8 mouse cellular contexts compared by ENCODE assay signal in genomic region chr11:19014441-19015161, GRCm38 (mm10). TPM values are rescaled to one million over a fixed set of nuclear protein-coding genes. Genes with fewer than 3 reads are reported as not detected.
DNase-seq lines count a peak whose midpoint lies in the region; ATAC-seq and TF ChIP-seq lines count a peak whose summit lies in the region.

No protein-coding gene starts in this region.

- H3K4me2 ChIP-seq in kidney, embryonic 14.5 days (replicated peaks; ENCODE audit: low read depth, low read length) = peak overlapping the region; percentile 73
- H3K4me2 ChIP-seq in midbrain, embryonic 15.5 days = peak overlapping the region; percentile 95

- peak overlapping the region; percentile 99 for H3K27ac ChIP-seq in kidney, embryonic 14.5 days (ENCODE audit: low read depth, low read length)
- no peak overlapping the region for H3K27ac ChIP-seq in bone marrow, adult 2 months (ENCODE audit: control insufficient read depth, insufficient read depth, low read depth, low read length, poor library complexity)
- peak overlapping the region; percentile 46; the same call in 1 of the 2 replicates for H3K27ac ChIP-seq in midbrain, embryonic 15.5 days

- ATAC-seq in kidney, embryonic 14.5 days (ENCODE audit: low FRiP score, low TSS enrichment) = no peak
- ATAC-seq in midbrain, embryonic 15.5 days (replicated peaks) = no peak
- no peak for ATAC-seq in megakaryocyte progenitor cell, adult 5-6 weeks (replicated peaks; ENCODE audit: poor library complexity)

- TF ChIP-seq POLR2A in bone marrow, adult 2 months (IDR thresholded peaks at IDR 0.05; ENCODE audit: borderline replicate concordance, control insufficient read depth, low read depth, low read length) = no peak

- no peak for DNase-seq in kidney, adult 8-10 months
- peak; percentile 18 for DNase-seq in gastrocnemius, postnatal 14 days
- peak; percentile 35 for DNase-seq in kidney, postnatal 10 days
- DNase-seq in left cerebral cortex, adult 9 months (ENCODE audit: low spot score in 2 of 2) = no peak

- no peak for TF ChIP-seq CTCF in bone marrow, adult 2 months (IDR thresholded peaks at IDR 0.05; ENCODE audit: control insufficient read depth, insufficient read depth, low read length)

- no peaks in the 10 kb centered on the region for H3K27me3 ChIP-seq in kidney, embryonic 14.5 days (ENCODE audit: control insufficient read depth, insufficient read depth, low read length)
- peaks cover 18% of the 10 kb centered on the region; the same call in 1 of the 2 replicates for H3K27me3 ChIP-seq in midbrain, embryonic 15.5 days (replicated peaks)

- peaks cover 8% of the 10 kb centered on the region; the same call in 1 of the 2 replicates for H3K4me1 ChIP-seq in kidney, embryonic 14.5 days (ENCODE audit: control insufficient read depth, insufficient read depth, low read length)
- no peaks in the 10 kb centered on the region for H3K4me1 ChIP-seq in bone marrow, adult 2 months (ENCODE audit: control insufficient read depth, insufficient read depth, low read length)
- H3K4me1 ChIP-seq in midbrain, embryonic 15.5 days = peaks cover 32% of the 10 kb centered on the region

- intact Hi-C loops in gastrocnemius, postnatal 14 days (cut with DNase I; ENCODE audit: low total_unique reads) = no loop called here

- H3K9me3 ChIP-seq in kidney, embryonic 14.5 days (ENCODE audit: control insufficient read depth, low read length) = no peaks in the 10 kb centered on the region
- no peaks in the 10 kb centered on the region for H3K9me3 ChIP-seq in midbrain, embryonic 15.5 days

- H3K36me3 ChIP-seq in kidney, embryonic 14.5 days (ENCODE audit: control insufficient read depth, insufficient read depth, low read length) = peaks cover 15% of the 10 kb centered on the region; the same call in 1 of the 2 replicates
- no peaks in the 10 kb centered on the region for H3K36me3 ChIP-seq in midbrain, embryonic 15.5 days (replicated peaks)

- H3K4me3 ChIP-seq in kidney, embryonic 14.5 days (ENCODE audit: low read length) = peak overlapping the region; percentile 73
- H3K4me3 ChIP-seq in bone marrow, adult 2 months (replicated peaks; ENCODE audit: control insufficient read depth, low read depth, low read length) = peak overlapping the region; percentile 41
- peak overlapping the region; percentile 72 for H3K4me3 ChIP-seq in midbrain, embryonic 15.5 days

- under 1% methylated on average over 34 of the region's 35 CpGs for WGBS in kidney, embryonic 14.5 days
- 2% methylated on average over 35 of the region's 35 CpGs for WGBS in bone marrow, adult 2 months
- whole genome bisulfite sequencing in midbrain, embryonic 15.5 days = 3% methylated on average over 35 of the region's 35 CpGs

- H3K9ac ChIP-seq in kidney, embryonic 14.5 days (ENCODE audit: low read depth, low read length) = peak overlapping the region; percentile 93
- H3K9ac ChIP-seq in midbrain, embryonic 15.5 days = peak overlapping the region; percentile 56

RNA-seq across cellular contexts. Expression of gene Meis1, which starts 4.2 kb away (rescaled TPM):
- 54.6 and 109 TPM in 2 replicates for polyA plus RNA-seq in kidney, embryonic 14.5 days (2014; fragmentation: Nextera tagmentation; extraction: Ambion mirVana)
- 5.5 and 7.8 TPM in 2 replicates for polyA plus RNA-seq in bone marrow, adult 2 months (2011; ENCODE audit: insufficient read depth, insufficient read length, low replicate concordance, missing spikeins)
- 1 to 10 TPM; 4.1 to 4.5 TPM for total RNA-seq in gastrocnemius, postnatal 14 days (2021)
- 38.5 and 43.1 TPM in 2 replicates for polyA plus RNA-seq in midbrain, embryonic 15.5 days (2015; fragmentation: Nextera tagmentation; extraction: Ambion mirVana)
- total RNA-seq in megakaryocyte progenitor cell, adult 5-6 weeks (2015) = 12.7 and 24.6 TPM in 2 replicates
- total RNA-seq in megakaryocyte progenitor cell, adult 5-6 weeks (2017) = 13.0 and 26.3 TPM in 2 replicates

Comparison
In these comparisons a context has a peak if more than half of its experiments do, and no peak if none do; other contexts are left out.
1. DNase-seq: peak in gastrocnemius, postnatal 14 days (single experiment) and kidney, postnatal 10 days (single experiment); none in kidney, adult 8-10 months (0 of 2) and left cerebral cortex, adult 9 months (0 of 2).
2. Peak in every context shown above with its lines, with median percentiles within 50 percentile points of each other: H3K4me3 ChIP-seq.